Mouse (Mus musculus) CH12.LX (cell line): ENCODE measurements around the gene Kcnj11. TPM values are rescaled to one million over a fixed set of nuclear protein-coding genes. Genes with fewer than 3 reads are reported as not detected.

ENCODE experiments used
- DNase-seq: peaks from one replicate; pipeline ENCODE4 v3.0.0-alpha.2; 2013; ENCODE audit errors: extremely low read depth
- H3K27ac ChIP-seq: 2 replicates; pipeline ENCODE4 v1.5.1; 2012; ENCODE audit warnings: low read depth, mild to moderate bottlenecking, control low read depth, moderate library complexity; ENCODE audit not compliant: insufficient read depth
- H3K27me3 ChIP-seq: replicated peaks from 2 replicates; pipeline ENCODE3; 2012; ENCODE audit warnings: inconsistent platforms
- H3K36me3 ChIP-seq, 2 experiments: replicated peaks in 1 of 2; 2 replicates each; pipeline versions ENCODE3 to v1.6.1; 2012; ENCODE audit warnings: inconsistent platforms in 1 of 2, low read length in 1 of 2, mild to moderate bottlenecking in 1 of 2, mixed read lengths in 1 of 2, moderate library complexity in 1 of 2; ENCODE audit not compliant: control insufficient read depth in 1 of 2, insufficient read depth in 1 of 2
- H3K4me1 ChIP-seq, 2 experiments: 2 replicates each; pipeline ENCODE4 v1.6.1; 2012; ENCODE audit warnings: inconsistent platforms in 1 of 2, moderate library complexity in 1 of 2; ENCODE audit not compliant: insufficient read depth in 2 of 2, control insufficient read depth in 1 of 2
- H3K4me2 ChIP-seq: 2 replicates; pipeline ENCODE4 v1.6.1; 2012; ENCODE audit warnings: low read depth, mild to moderate bottlenecking, control low read depth; ENCODE audit not compliant: poor library complexity, insufficient read depth, severe bottlenecking
- H3K4me3 ChIP-seq, 3 experiments: fragments of 150-350 bp in 1 of 3; sonication (generic) in 1 of 3; replicated peaks in 1 of 3; 2 replicates each; pipeline versions ENCODE3 to v1.5.1; 2011 to 2012; ENCODE audit warnings: low read depth in 2 of 3, low read length in 2 of 3, mild to moderate bottlenecking in 2 of 3, moderate library complexity in 2 of 3, control low read depth in 1 of 3, improper control_type of control experiment in 1 of 3, inconsistent platforms in 1 of 3, mixed read lengths in 1 of 3; ENCODE audit not compliant: poor library complexity in 1 of 3
- H3K79me2 ChIP-seq: replicated peaks from 2 replicates; pipeline ENCODE4 v1.6.1; 2012; ENCODE audit warnings: mild to moderate bottlenecking, moderate library complexity; ENCODE audit not compliant: control insufficient read depth, poor library complexity, insufficient read depth, severe bottlenecking; ENCODE audit errors: extremely low read depth
- H3K9ac ChIP-seq: 2 replicates; pipeline ENCODE4 v1.6.1; 2012; ENCODE audit warnings: low read depth, mild to moderate bottlenecking, control low read depth, moderate library complexity; ENCODE audit not compliant: insufficient read depth
- H3K9me3 ChIP-seq: replicated peaks from 2 replicates; pipeline ENCODE3; 2012; ENCODE audit warnings: low read length, inconsistent platforms, mixed read lengths
- BHLHE40 ChIP-seq: IDR thresholded peaks from 2 replicates; pipeline ENCODE4 v1.6.1; 2011; ENCODE audit warnings: mild to moderate bottlenecking, low read depth, low read length, improper control_type of control experiment
- CHD2 ChIP-seq: IDR thresholded peaks from 2 replicates; pipeline ENCODE4 v1.6.1; 2011; ENCODE audit warnings: low read length, improper control_type of control experiment
- CTCF ChIP-seq, 2 experiments: IDR thresholded peaks in 1 of 2; conservative IDR thresholded peaks in 1 of 2; 2 replicates each; pipeline ENCODE4 v1.5.1; 2011 to 2012; ENCODE audit warnings: low read depth in 2 of 2, low read length in 2 of 2, improper control_type of control experiment in 1 of 2, inconsistent platforms in 1 of 2, mild to moderate bottlenecking in 1 of 2, moderate library complexity in 1 of 2
- ELF1 ChIP-seq: IDR thresholded peaks from 2 replicates; pipeline ENCODE4 v1.6.1; 2014; ENCODE audit warnings: low read depth, mild to moderate bottlenecking, inconsistent platforms, low read length, improper control_type of control experiment
- EP300 ChIP-seq: IDR thresholded peaks from 2 replicates; pipeline ENCODE4 v1.6.1; 2011; ENCODE audit warnings: low read length, improper control_type of control experiment
- ETS1 ChIP-seq: conservative IDR thresholded peaks from 2 replicates; pipeline ENCODE4 v1.6.1; 2012; ENCODE audit warnings: low read depth, mild to moderate bottlenecking, inconsistent platforms, low read length, improper control_type of control experiment, moderate library complexity
- HCFC1 ChIP-seq: IDR thresholded peaks from 2 replicates; pipeline ENCODE4 v1.6.1; 2012; ENCODE audit warnings: low read depth, mild to moderate bottlenecking, inconsistent platforms, low read length, improper control_type of control experiment
- IRF4 ChIP-seq: IDR thresholded peaks from 2 replicates; pipeline ENCODE4 v1.6.1; 2014; ENCODE audit warnings: low read depth, mild to moderate bottlenecking, inconsistent platforms, low read length, improper control_type of control experiment
- JUN ChIP-seq: IDR thresholded peaks from 2 replicates; pipeline ENCODE4 v1.6.1; 2011; ENCODE audit warnings: low read depth, mild to moderate bottlenecking, low read length, improper control_type of control experiment, moderate library complexity; ENCODE audit not compliant: insufficient read depth
- KAT2A ChIP-seq: IDR thresholded peaks from 2 replicates; pipeline ENCODE4 v1.6.1; 2012; ENCODE audit warnings: low read length, improper control_type of control experiment, inconsistent platforms; ENCODE audit not compliant: insufficient replicate concordance
- MAX ChIP-seq: IDR thresholded peaks from 2 replicates; pipeline ENCODE4 v1.6.1; 2011; ENCODE audit warnings: low read length, improper control_type of control experiment
- MEF2A ChIP-seq: IDR thresholded peaks from 2 replicates; pipeline ENCODE4 v1.6.1; 2014; ENCODE audit warnings: low read depth, mild to moderate bottlenecking, inconsistent platforms, low read length, improper control_type of control experiment, borderline replicate concordance
- MYC ChIP-seq: IDR thresholded peaks from 2 replicates; pipeline ENCODE4 v1.6.1; 2011; ENCODE audit warnings: low read depth, mild to moderate bottlenecking, improper control_type of control experiment, low read length
- NELFE ChIP-seq: IDR thresholded peaks from 2 replicates; pipeline ENCODE4 v1.6.1; 2011; ENCODE audit warnings: low read depth, low read length, improper control_type of control experiment
- NRF1 ChIP-seq: IDR thresholded peaks from 2 replicates; pipeline ENCODE4 v1.6.1; 2014; ENCODE audit warnings: low read depth, mild to moderate bottlenecking, inconsistent platforms, low read length, improper control_type of control experiment, moderate library complexity
- PAX5 ChIP-seq: IDR thresholded peaks from 2 replicates; pipeline ENCODE4 v1.6.1; 2012; ENCODE audit warnings: low read length, inconsistent platforms, mixed read lengths
- RCOR1 ChIP-seq: conservative IDR thresholded peaks from 2 replicates; pipeline ENCODE4 v1.6.1; 2012; ENCODE audit warnings: low read depth, mild to moderate bottlenecking, inconsistent platforms, low read length, improper control_type of control experiment
- TBP ChIP-seq: conservative IDR thresholded peaks from 2 replicates; pipeline ENCODE4 v1.6.1; 2011; ENCODE audit warnings: low read depth, low read length, improper control_type of control experiment
- UBTF ChIP-seq: IDR thresholded peaks from 2 replicates; pipeline ENCODE4 v1.6.1; 2012; ENCODE audit warnings: low read depth, mild to moderate bottlenecking, inconsistent platforms, low read length, improper control_type of control experiment, moderate library complexity
- ZMIZ1 ChIP-seq: IDR thresholded peaks from 2 replicates; pipeline ENCODE4 v1.6.1; 2012; ENCODE audit warnings: low read depth, mild to moderate bottlenecking, inconsistent platforms, low read length, improper control_type of control experiment
- dilution Hi-C: fragments of 300-500 bp; cut with MboI; formaldehyde crosslinking; loops from 2 replicates; pipeline ENCODE4 v1.14.3; 2020; ENCODE audit warnings: low sequenced_read_pairs; ENCODE audit not compliant: extremely low pct_unique_long_range_greater_than_20kb, extremely low pct_ligation_motif_present
- in situ Hi-C: fragments of 300-500 bp; cut with MboI; formaldehyde crosslinking; loops from 3 replicates; pipeline ENCODE4 v1.14.3; 2019; ENCODE audit warnings: low sequenced_read_pairs, low pct_ligation_motif_present, low pct_unique_long_range_greater_than_20kb, mixed read lengths
- polyA plus RNA-seq: library from polyadenylated mRNA; unstranded; fragments of >175 nt; gene quantifications from 2 replicates; pipeline ENCODE4 v1.2.1, GENCODE M21; 2012; ENCODE audit warnings: low read depth; ENCODE audit not compliant: insufficient read length
- total RNA-seq, 2 experiments: library from RNA; depleted of rRNA; stranded (reverse); fragments of 300-350 nt in 1 of 2; fragments of >200 nt in 1 of 2; gene quantifications; 2 replicates each; pipeline ENCODE4 v1.2.3; 2012 to 2014

Gene Kcnj11
- total and polyA plus RNA-seq, 3 experiments = not detected

- DNase-seq = no peak
- TF ChIP-seq CTCF (conservative IDR thresholded peaks at IDR 0.05 in 1 of 2, IDR thresholded peaks at IDR 0.05 in 1 of 2; ENCODE audit: low read depth in 2 of 2, low read length in 2 of 2) (no peak), KAT2A (no peak), MEF2A (no peak)
- Histone ChIP-seq H3K79me2 (no peaks in the 10 kb centered on the region), H3K4me1 (no peaks in the 10 kb centered on the region), H3K27me3 (peaks cover 67% of the 10 kb centered on the region), H3K4me2 (no peak overlapping the region), H3K9me3 (no peaks in the 10 kb centered on the region), H3K36me3 (no peaks in the 10 kb centered on the region), H3K9ac (no peak overlapping the region), H3K27ac (no peak overlapping the region), H3K4me3 (no peak overlapping the region)
- in situ Hi-C loops (no loop called here), dilution Hi-C loops (no loop called here)
These were observed 7.8 kb downstream of the Kcnj11 start for GRCm38 (mm10) chr7:46092803-46093202.

- H3K9ac ChIP-seq = no peak overlapping the region
- H3K4me2 ChIP-seq = no peak overlapping the region
- DNase-seq = no peak
- TF ChIP-seq MAX (no peak), HCFC1 (no peak), NELFE (no peak), BHLHE40 (no peak), TBP (no peak), EP300 (no peak), ZMIZ1 (no peak), CTCF (conservative IDR thresholded peaks at IDR 0.05 in 1 of 2, IDR thresholded peaks at IDR 0.05 in 1 of 2; ENCODE audit: low read depth in 2 of 2, low read length in 2 of 2) (no peak), IRF4 (no peak), JUN (no peak), MEF2A (no peak), MYC (no peak), ETS1 (no peak), NRF1 (no peak), UBTF (no peak), CHD2 (no peak), PAX5 (no peak), RCOR1 (no peak), ELF1 (no peak)
- peaks cover 9 to 31% of the 10 kb centered on the region in 2 experiments for H3K36me3 ChIP-seq
- H3K9me3 ChIP-seq = no peaks in the 10 kb centered on the region
- H3K79me2 ChIP-seq = no peaks in the 10 kb centered on the region
- H3K27me3 ChIP-seq = peaks cover 28% of the 10 kb centered on the region
- H3K27ac ChIP-seq = no peak overlapping the region
- in situ Hi-C loops = no loop called here
- no peak overlapping the region for H3K4me3 ChIP-seq
- no peaks in the 10 kb centered on the region for H3K4me1 ChIP-seq
- dilution Hi-C loops = no loop called here
These were observed 12.3 kb downstream of the Kcnj11 start for GRCm38 (mm10) chr7:46088241-46088640.
